8 mouse cellular contexts compared by ENCODE assay signal in the genomic region with DNA sequence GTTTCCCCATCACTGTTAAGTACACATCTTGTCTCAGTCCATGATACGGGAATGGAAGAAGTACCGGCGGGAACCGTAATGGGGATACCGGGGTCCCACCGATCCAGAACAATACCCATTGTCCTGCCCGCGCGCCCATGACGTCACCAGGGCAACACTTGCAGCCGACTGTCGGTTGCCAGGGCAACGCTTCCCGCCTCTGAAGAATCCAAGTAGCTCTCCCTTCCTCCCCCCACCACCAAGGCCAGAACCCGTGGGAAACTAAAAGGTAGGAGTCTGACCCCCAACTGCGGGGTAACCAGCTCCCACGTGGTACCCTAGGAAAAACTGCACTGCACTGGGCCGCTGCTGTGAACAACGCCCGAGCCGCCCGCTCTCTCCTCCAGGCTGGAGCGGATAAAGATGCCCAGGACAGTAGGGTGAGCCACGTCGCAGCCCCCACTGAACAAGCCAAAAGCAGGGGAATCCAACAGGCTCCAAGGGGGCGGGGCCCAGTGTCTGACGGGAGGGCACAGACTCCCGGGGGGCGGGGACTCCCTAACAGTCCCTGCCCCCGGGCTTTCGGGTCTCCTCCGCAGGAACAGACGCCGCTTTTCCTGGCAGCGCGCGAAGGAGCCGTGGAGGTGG. TPM values are rescaled to one million over a fixed set of nuclear protein-coding genes. Genes with fewer than 3 reads are reported as not detected.
DNase-seq lines count a peak whose midpoint lies in the region; ATAC-seq and TF ChIP-seq lines count a peak whose summit lies in the region.

No protein-coding gene starts in this region.

- H3K27ac ChIP-seq in heart, embryonic 14.5 days (replicated peaks in 1 of 2; ENCODE audit: control insufficient read depth in 1 of 2, insufficient read depth in 1 of 2, low read depth in 2 of 2, low read length in 2 of 2), result peak overlapping the region; percentile 81 to 92
- H3K27ac ChIP-seq in kidney, postnatal 0 days, result peak overlapping the region; percentile 89
- H3K27ac ChIP-seq in liver, embryonic 11.5 days (ENCODE audit: low read depth, low read length), result peak overlapping the region; percentile 72

- peaks cover 26% of the 10 kb centered on the region for H3K27me3 ChIP-seq in erythroblast, embryonic 14.5 days (ENCODE audit: control insufficient read depth)
- no peaks in the 10 kb centered on the region for H3K27me3 ChIP-seq in heart, embryonic 14.5 days (ENCODE audit: control insufficient read depth, insufficient read depth, low read length)
- no peaks in the 10 kb centered on the region for H3K27me3 ChIP-seq in kidney, postnatal 0 days (ENCODE audit: insufficient read depth, low read length)
- no peaks in the 10 kb centered on the region for H3K27me3 ChIP-seq in liver, embryonic 11.5 days (replicated peaks; ENCODE audit: control insufficient read depth, insufficient read depth, low read length)
- H3K27me3 ChIP-seq in splenic B cell, adult 2 months (ENCODE audit: control insufficient read depth, insufficient read depth, low read length, poor library complexity, severe bottlenecking), result 0 out of 2 replicates have a peak, but pooled peaks cover 2% of the 10 kb centered on the region

- ATAC-seq in CD4-positive, CD25-positive, alpha-beta regulatory T cell, adult 4 months, result peak; percentile 60
- ATAC-seq in heart, embryonic 14.5 days (ENCODE audit: insufficient number of reproducible peaks, insufficient read depth, low FRiP score, low read depth), result peak; percentile 81
- peak; percentile 57 for ATAC-seq in kidney, postnatal 0 days (replicated peaks; ENCODE audit: low FRiP score, low read depth)
- peak; percentile 82 for ATAC-seq in liver, embryonic 11.5 days (replicated peaks; ENCODE audit: low FRiP score)
- peak; percentile 21; the same call in 1 of the 2 replicates for ATAC-seq in monocyte, adult 5-6 weeks (replicated peaks; ENCODE audit: insufficient number of reproducible peaks, low FRiP score, low TSS enrichment, poor library complexity, severe bottlenecking)

- peak overlapping the region; percentile 97 for H3K4me2 ChIP-seq in heart, embryonic 14.5 days (ENCODE audit: low read length)
- peak overlapping the region; percentile 98 for H3K4me2 ChIP-seq in kidney, postnatal 0 days (ENCODE audit: low read length)
- H3K4me2 ChIP-seq in liver, embryonic 11.5 days, result peak overlapping the region; percentile 100

- TF ChIP-seq CTCF in brain, embryonic 14.5 days (IDR thresholded peaks at IDR 0.05; ENCODE audit: borderline replicate concordance, extremely low read depth, insufficient read depth, insufficient read length), result no peak
- no peak for TF ChIP-seq CTCF in kidney, postnatal 0 days (IDR thresholded peaks at IDR 0.05; ENCODE audit: low read depth)

- peaks cover 54% of the 10 kb centered on the region for H3K4me1 ChIP-seq in erythroblast, embryonic 14.5 days (ENCODE audit: control insufficient read depth)
- peaks cover 23 to 43% of the 10 kb centered on the region in 2 experiments for H3K4me1 ChIP-seq in heart, embryonic 14.5 days (ENCODE audit: control insufficient read depth in 2 of 2, insufficient read depth in 2 of 2, low read length in 2 of 2)
- H3K4me1 ChIP-seq in kidney, postnatal 0 days (replicated peaks; ENCODE audit: insufficient read depth, low read length), result peaks cover 43% of the 10 kb centered on the region
- H3K4me1 ChIP-seq in liver, embryonic 11.5 days (replicated peaks; ENCODE audit: control insufficient read depth, insufficient read depth, low read length), result peaks cover 42% of the 10 kb centered on the region

- H3K36me3 ChIP-seq in erythroblast, embryonic 14.5 days (ENCODE audit: control insufficient read depth), result no peaks in the 10 kb centered on the region
- no peaks in the 10 kb centered on the region for H3K36me3 ChIP-seq in heart, embryonic 14.5 days (ENCODE audit: control insufficient read depth, insufficient read depth, low read length)
- no peaks in the 10 kb centered on the region for H3K36me3 ChIP-seq in kidney, postnatal 0 days (ENCODE audit: insufficient read depth, low read length)
- H3K36me3 ChIP-seq in liver, embryonic 11.5 days (ENCODE audit: control insufficient read depth, insufficient read depth, low read length), result no peaks in the 10 kb centered on the region
- H3K36me3 ChIP-seq in splenic B cell, adult 2 months (ENCODE audit: control insufficient read depth, insufficient read depth, low read length, poor library complexity, severe bottlenecking), result peaks cover 2% of the 10 kb centered on the region; the same call in 1 of the 2 replicates

- no peak for TF ChIP-seq POLR2A in brain, embryonic 14.5 days (IDR thresholded peaks at IDR 0.05; ENCODE audit: borderline replicate concordance, extremely low read depth, insufficient read depth, insufficient read length, poor library complexity, severe bottlenecking)

- H3K9ac ChIP-seq in heart, embryonic 14.5 days (ENCODE audit: low read length), result peak overlapping the region; percentile 86
- peak overlapping the region; percentile 85 for H3K9ac ChIP-seq in kidney, postnatal 0 days (ENCODE audit: low read depth, low read length)
- H3K9ac ChIP-seq in liver, embryonic 11.5 days (ENCODE audit: low read depth, low read length), result peak overlapping the region; percentile 81

- WGBS in heart, embryonic 14.5 days, result 0% methylated on average over 38 of the region's 38 CpGs
- under 1% methylated on average over 38 of the region's 38 CpGs for WGBS in kidney, postnatal 0 days
- under 1% methylated on average over 38 of the region's 38 CpGs for WGBS in liver, embryonic 11.5 days

- H3K4me3 ChIP-seq in erythroblast, embryonic 14.5 days (replicated peaks), result peak overlapping the region; percentile 91
- H3K4me3 ChIP-seq in heart, embryonic 14.5 days (ENCODE audit: control insufficient read depth in 1 of 2, insufficient read depth in 1 of 2, low read depth in 1 of 2, low read length in 2 of 2), result peak overlapping the region; percentile 65 to 73
- H3K4me3 ChIP-seq in kidney, postnatal 0 days (replicated peaks; ENCODE audit: low read depth, low read length), result peak overlapping the region; percentile 74
- peak overlapping the region; percentile 91 for H3K4me3 ChIP-seq in liver, embryonic 11.5 days (ENCODE audit: low read depth, low read length)

- no peaks in the 10 kb centered on the region for H3K9me3 ChIP-seq in erythroblast, embryonic 14.5 days (ENCODE audit: control insufficient read depth, low read length)
- H3K9me3 ChIP-seq in heart, embryonic 14.5 days (ENCODE audit: control insufficient read depth, low read length), result no peaks in the 10 kb centered on the region
- H3K9me3 ChIP-seq in kidney, postnatal 0 days (replicated peaks; ENCODE audit: low read length), result no peaks in the 10 kb centered on the region
- no peaks in the 10 kb centered on the region for H3K9me3 ChIP-seq in liver, embryonic 11.5 days (ENCODE audit: control insufficient read depth, low read length)

- peak; percentile 97 for DNase-seq in brain, embryonic 14.5 days (ENCODE audit: low read depth)
- DNase-seq in kidney, postnatal 0 days (ENCODE audit: low spot score), result peak; percentile 96
- DNase-seq in liver, embryonic 11.5 days (ENCODE audit: low spot score), result peak; percentile 81
- peak; percentile 69 for DNase-seq in splenic B cell, adult 2 months (ENCODE audit: low read depth, low spot score)

RNA-seq across cellular contexts. Expression of gene Gpsm3, which starts 2.7 kb away (rescaled TPM):
- 100 to 1,000 TPM; 227 to 344 TPM for polyA plus RNA-seq in CD4-positive, CD25-positive, alpha-beta regulatory T cell, adult 4 months (2017; shearing (Covaris generic))
- polyA plus RNA-seq in brain, embryonic 14.5 days (2012; rRNA removed), result 2.0 and 3.0 TPM in 2 replicates
- polyA plus RNA-seq in erythroblast, embryonic 14.5 days (2012), result 1.2 and 1.3 TPM in 2 replicates
- 6.1 and 7.5 TPM in 2 replicates for polyA plus RNA-seq in heart, embryonic 14.5 days (2014; fragmentation: Nextera tagmentation; extraction: Ambion mirVana)
- polyA plus RNA-seq in kidney, postnatal 0 days (2015; fragmentation: Nextera tagmentation; extraction: Ambion mirVana), result 28.5 and 29.5 TPM in 2 replicates
- polyA plus RNA-seq in liver, embryonic 11.5 days (2014; fragmentation: Nextera tagmentation; extraction: Ambion mirVana), result 18.5 and 19.8 TPM in 2 replicates
- total RNA-seq in monocyte, adult 5-6 weeks (2017), result 64.4 to 104 TPM (median 95.5 TPM) in 3 replicates

RNA-seq across cellular contexts. Expression of gene Pbx2, which starts 4.2 kb away (rescaled TPM):
- 10 to 100 TPM in 1 of 2 experiments, 1 to 10 TPM in 1; 7.7 to 12.6 TPM for polyA plus RNA-seq in CD4-positive, CD25-positive, alpha-beta regulatory T cell, adult 4 months (2017; shearing (Covaris generic))
- 107 and 115 TPM in 2 replicates for polyA plus RNA-seq in brain, embryonic 14.5 days (2012; rRNA removed)
- 11.4 and 11.5 TPM in 2 replicates for polyA plus RNA-seq in erythroblast, embryonic 14.5 days (2012)
- 5.4 and 7.9 TPM in 2 replicates for polyA plus RNA-seq in heart, embryonic 14.5 days (2014; fragmentation: Nextera tagmentation; extraction: Ambion mirVana)
- 13.0 and 13.2 TPM in 2 replicates for polyA plus RNA-seq in kidney, postnatal 0 days (2015; fragmentation: Nextera tagmentation; extraction: Ambion mirVana)
- 10.4 and 11.4 TPM in 2 replicates for polyA plus RNA-seq in liver, embryonic 11.5 days (2014; fragmentation: Nextera tagmentation; extraction: Ambion mirVana)
- 26.8 to 34.9 TPM (median 30.9 TPM) in 3 replicates for total RNA-seq in monocyte, adult 5-6 weeks (2017)

RNA-seq across cellular contexts. Expression of gene Ager, which starts 10.8 kb away (rescaled TPM):
- 1 to 10 TPM; 4.0 to 4.5 TPM for polyA plus RNA-seq in CD4-positive, CD25-positive, alpha-beta regulatory T cell, adult 4 months (2017; shearing (Covaris generic))
- polyA plus RNA-seq in brain, embryonic 14.5 days (2012; rRNA removed), result 5.1 and 9.0 TPM in 2 replicates
- 0.33 and 0.46 TPM in 2 replicates for polyA plus RNA-seq in erythroblast, embryonic 14.5 days (2012)
- 1.2 and 1.8 TPM in 2 replicates for polyA plus RNA-seq in heart, embryonic 14.5 days (2014; fragmentation: Nextera tagmentation; extraction: Ambion mirVana)
- polyA plus RNA-seq in kidney, postnatal 0 days (2015; fragmentation: Nextera tagmentation; extraction: Ambion mirVana), result 7.4 and 7.9 TPM in 2 replicates
- 1.3 and 1.7 TPM in 2 replicates for polyA plus RNA-seq in liver, embryonic 11.5 days (2014; fragmentation: Nextera tagmentation; extraction: Ambion mirVana)
- total RNA-seq in monocyte, adult 5-6 weeks (2017), result 3.7 to 7.3 TPM (median 5.1 TPM) in 3 replicates

RNA-seq across cellular contexts. Expression of gene Rnf5, which starts 16.6 kb away (rescaled TPM):
- 10 to 100 TPM; 68.0 to 75.0 TPM for polyA plus RNA-seq in CD4-positive, CD25-positive, alpha-beta regulatory T cell, adult 4 months (2017; shearing (Covaris generic))
- polyA plus RNA-seq in brain, embryonic 14.5 days (2012; rRNA removed), result 189 and 227 TPM in 2 replicates
- 16.2 and 16.8 TPM in 2 replicates for polyA plus RNA-seq in erythroblast, embryonic 14.5 days (2012)
- polyA plus RNA-seq in heart, embryonic 14.5 days (2014; fragmentation: Nextera tagmentation; extraction: Ambion mirVana), result 87.0 and 90.9 TPM in 2 replicates
- polyA plus RNA-seq in kidney, postnatal 0 days (2015; fragmentation: Nextera tagmentation; extraction: Ambion mirVana), result 154 and 177 TPM in 2 replicates
- 109 TPM in 2 replicates for polyA plus RNA-seq in liver, embryonic 11.5 days (2014; fragmentation: Nextera tagmentation; extraction: Ambion mirVana)
- total RNA-seq in monocyte, adult 5-6 weeks (2017), result 8.6 to 21.8 TPM (median 14.6 TPM) in 3 replicates

RNA-seq across cellular contexts. Expression of gene Agpat1, which starts 17.2 kb away (rescaled TPM):
- 10 to 100 TPM; 16.9 to 19.2 TPM for polyA plus RNA-seq in CD4-positive, CD25-positive, alpha-beta regulatory T cell, adult 4 months (2017; shearing (Covaris generic))
- polyA plus RNA-seq in brain, embryonic 14.5 days (2012; rRNA removed), result 251 and 279 TPM in 2 replicates
- polyA plus RNA-seq in erythroblast, embryonic 14.5 days (2012), result 16.1 and 18.7 TPM in 2 replicates
- polyA plus RNA-seq in heart, embryonic 14.5 days (2014; fragmentation: Nextera tagmentation; extraction: Ambion mirVana), result 26.1 and 54.4 TPM in 2 replicates
- polyA plus RNA-seq in kidney, postnatal 0 days (2015; fragmentation: Nextera tagmentation; extraction: Ambion mirVana), result 56.1 and 58.6 TPM in 2 replicates
- 57.2 and 64.8 TPM in 2 replicates for polyA plus RNA-seq in liver, embryonic 11.5 days (2014; fragmentation: Nextera tagmentation; extraction: Ambion mirVana)
- 14.3 to 26.9 TPM (median 16.4 TPM) in 3 replicates for total RNA-seq in monocyte, adult 5-6 weeks (2017)

Comparison
In these comparisons a context has a peak if more than half of its experiments do, and no peak if none do; other contexts are left out.
1. Peak in every context shown above with its lines: DNase-seq, ATAC-seq, H3K4me3 ChIP-seq and H3K27ac ChIP-seq.
2. ATAC-seq: peak in every context shown above with its lines; median percentile 82 in liver, embryonic 11.5 days; 81 in heart, embryonic 14.5 days; 60 in CD4-positive, CD25-positive, alpha-beta regulatory T cell, adult 4 months; 57 in kidney, postnatal 0 days; 21 in monocyte, adult 5-6 weeks.